Mouse (Mus musculus) G1E (cell line): Measurements from ENCODE around the gene Lmntd1.

Experiments used
- CTCF ChIP-seq: IDR thresholded peaks from 2 replicates; pipeline ENCODE4 v1.5.1; 2012; ENCODE audit warnings: low read depth, low read length, inconsistent platforms, mixed read lengths
- GATA1 ChIP-seq: IDR thresholded peaks from 2 replicates; pipeline ENCODE4 v1.6.1; 2012; ENCODE audit warnings: borderline replicate concordance, low read length, inconsistent platforms, mixed read lengths
- TAL1 ChIP-seq: conservative IDR thresholded peaks from 2 replicates; pipeline ENCODE4 v1.6.1; 2012; ENCODE audit warnings: low read depth, low read length, inconsistent platforms, mixed read lengths

DNA sequence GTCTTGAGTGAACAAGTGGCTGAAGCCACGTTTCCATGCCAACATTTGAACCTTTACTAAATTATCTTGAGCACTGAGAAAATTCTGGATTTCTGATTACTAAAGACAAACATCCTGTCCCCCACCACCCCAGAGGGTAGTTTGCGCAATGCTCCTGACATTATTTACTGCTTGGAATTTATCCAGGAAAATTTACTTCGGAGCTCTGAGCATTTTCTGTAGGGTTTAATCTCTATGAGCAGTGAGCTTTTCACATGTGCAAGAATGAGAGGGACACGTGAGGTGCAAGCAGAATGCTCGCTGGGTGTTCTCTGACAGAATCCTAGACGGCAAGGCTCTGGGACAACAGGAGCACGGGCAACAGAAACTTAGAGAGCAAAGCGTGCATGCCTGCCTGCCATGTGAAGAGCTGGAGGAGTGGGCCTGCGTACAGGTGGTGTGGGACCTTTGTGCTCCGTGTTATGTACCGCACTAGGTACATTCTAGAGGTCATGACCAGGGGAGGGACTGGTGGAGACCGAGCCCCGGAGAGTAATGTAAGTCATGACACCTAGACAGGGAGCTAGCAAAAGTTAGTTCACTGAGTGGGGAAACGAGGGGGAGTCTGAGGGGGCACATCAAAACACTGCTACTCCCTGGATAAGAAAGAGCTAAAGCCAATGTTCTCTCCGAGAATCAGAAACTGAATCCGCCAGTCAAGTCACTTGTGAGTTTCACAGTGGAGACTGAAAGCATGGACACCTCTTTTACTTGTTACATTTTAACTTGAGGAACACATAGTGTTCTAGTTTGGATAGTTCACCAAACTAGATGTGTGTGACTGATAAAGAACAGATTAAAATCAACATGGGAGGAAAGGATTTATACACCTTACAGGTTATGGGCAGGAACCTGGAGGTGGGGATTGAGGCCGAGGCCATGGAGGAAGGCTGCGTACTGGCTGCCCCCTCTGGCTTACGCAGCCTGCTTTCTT lies 114.3 kb downstream of the Lmntd1 start:
- TF ChIP-seq CTCF (no peak), GATA1 (no peak), TAL1 (no peak)
